Mouse (Mus musculus) lung, adult 2 months (tissue): ENCODE results near the gene Exoc7.

ENCODE experiments used
- CTCF ChIP-seq: fragments of 200-500 bp; IDR thresholded peaks from 2 replicates; pipeline ENCODE4 v1.5.1; 2011; ENCODE audit warnings: mild to moderate bottlenecking, low read length, control low read depth; ENCODE audit not compliant: insufficient read depth
- POLR2A ChIP-seq: fragments of 200-500 bp; IDR thresholded peaks from 2 replicates; pipeline ENCODE4 v1.6.1; 2011; ENCODE audit warnings: low read depth, mild to moderate bottlenecking, control low read depth, low read length, borderline replicate concordance; ENCODE audit errors: extremely low read depth

GRCm38 (mm10) chr11:116244580-116244979 is 62.5 kb downstream of the Exoc7 start:
- TF ChIP-seq CTCF (no peak), POLR2A (no peak)
